Mouse (Mus musculus): ENCODE measurements around the gene Dnlz.

Dnlz gene

GRCm38 (mm10) chr2:26299336-26299735 is 52.6 kb downstream of the Dnlz start:
- no peak for DNase-seq (ENCODE audit: extremely low read depth, low read depth)

- no peak for DNase-seq (ENCODE audit: extremely low read depth, low read depth)
Observed at GRCm38 (mm10) chr2:26298856-26299230, 53.1 kb downstream of the Dnlz start.

- no peak for DNase-seq (ENCODE audit: extremely low read depth, low read depth)
Observed at GRCm38 (mm10) chr2:26298208-26298855, 53.6 kb downstream of the Dnlz start.

Measured in MEL-GATA-1-ER (cell line).